Mouse (Mus musculus) midbrain, embryonic 10.5 days (tissue): ENCODE results near the gene Sult6b2. TPM values are rescaled to one million over a fixed set of nuclear protein-coding genes. Genes with fewer than 3 reads are reported as not detected.
A peak's percentile ranks its signal among the peaks of the same experiment; 100 is the strongest.

Experiments
- DNase-seq: peaks from one replicate; pipeline ENCODE4 v3.0.0-alpha.2; 2017; ENCODE audit warnings: low spot score
- H3K27ac ChIP-seq: fragments of 300-500 bp; sonication (generic); replicated peaks from 2 replicates; pipeline ENCODE4 v1.5.1; 2016; ENCODE audit warnings: mild to moderate bottlenecking
- H3K27me3 ChIP-seq: fragments of 300-500 bp; sonication (generic); 2 replicates; pipeline ENCODE4 v1.6.1; 2016; ENCODE audit warnings: low read depth, mild to moderate bottlenecking; ENCODE audit not compliant: poor library complexity, severe bottlenecking
- H3K36me3 ChIP-seq: fragments of 300-500 bp; sonication (generic); 2 replicates; pipeline ENCODE4 v1.6.1; 2016; ENCODE audit warnings: mild to moderate bottlenecking, moderate library complexity
- H3K4me1 ChIP-seq: fragments of 300-500 bp; sonication (generic); 2 replicates; pipeline ENCODE4 v1.6.1; 2016
- H3K4me3 ChIP-seq: fragments of 300-500 bp; sonication (generic); 2 replicates; pipeline ENCODE4 v1.5.1; 2016; ENCODE audit warnings: mild to moderate bottlenecking, moderate library complexity
- H3K9me3 ChIP-seq: fragments of 300-500 bp; sonication (generic); replicated peaks from 2 replicates; pipeline ENCODE4 v1.6.1; 2016; ENCODE audit warnings: mild to moderate bottlenecking
- WGBS: fragments of 180-500 bp; shearing (Covaris S2); methylation state at CpG from one replicate; pipeline ENCODE4 v1.1.7; 2016; 5-methylcytosine and 5-hydroxymethylcytosine counted together
- polyA plus RNA-seq: library from polyadenylated mRNA; unstranded; fragments of >200 nt; fragmentation: Nextera tagmentation; extraction: Ambion mirVana; gene quantifications from 2 replicates; pipeline ENCODE4 v1.2.1, GENCODE M21; 2016

Gene Sult6b2
- polyA plus RNA-seq, 1 experiment from 2014 or later = not detected

DNA sequence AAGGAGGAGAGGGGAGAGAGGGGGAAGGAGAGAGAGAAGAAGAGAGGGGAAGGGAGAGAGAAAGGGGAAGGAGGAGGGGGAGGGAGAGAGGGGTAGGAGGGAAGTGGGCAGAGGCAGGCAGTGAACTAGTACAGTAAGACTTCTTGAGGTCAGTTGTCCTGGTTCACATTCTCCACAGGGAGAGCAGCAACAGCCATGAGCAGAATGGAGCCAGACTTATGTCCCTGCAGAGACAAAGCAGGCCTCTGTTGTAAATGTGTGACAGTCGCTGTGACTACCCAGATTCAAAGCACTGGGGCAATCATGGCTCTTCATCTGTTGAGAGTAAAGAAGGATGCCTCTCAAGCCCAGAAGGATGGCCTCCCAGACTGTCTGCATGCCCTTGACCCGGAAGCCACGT, 27.4 kb upstream of the Sult6b2 start:
- H3K9me3 ChIP-seq = no peaks in the 10 kb centered on the region
- no peak for DNase-seq
- H3K36me3 ChIP-seq = peaks cover 4% of the 10 kb centered on the region; the same call in 1 of the 2 replicates
- 85% methylated on average over 3 of the region's 3 CpGs for WGBS
- H3K4me3 ChIP-seq = no peak overlapping the region
- no peaks in the 10 kb centered on the region for H3K27me3 ChIP-seq
- H3K4me1 ChIP-seq = peaks cover 10% of the 10 kb centered on the region
- H3K27ac ChIP-seq = no peak overlapping the region

DNA sequence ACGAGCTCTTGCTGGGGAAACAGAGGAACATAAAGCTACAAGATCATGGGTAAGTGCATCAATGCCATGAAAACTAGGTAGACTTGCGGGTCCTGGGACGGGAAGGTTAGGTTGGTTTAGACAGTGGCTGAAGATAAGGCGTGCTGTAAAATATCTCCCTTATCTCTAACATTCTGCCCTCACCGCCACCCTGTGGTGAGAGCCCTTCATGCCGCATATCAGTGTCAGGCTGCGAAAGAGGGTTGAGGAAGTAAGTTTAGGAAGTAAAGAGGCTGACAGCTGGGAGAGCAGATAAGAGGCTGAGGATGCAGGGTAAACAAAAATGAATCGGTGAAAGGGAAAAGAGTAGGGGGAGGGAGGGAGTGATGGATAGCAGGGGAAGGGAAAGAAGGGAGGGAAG, 26.9 kb upstream of the Sult6b2 start:
- no peak for DNase-seq
- 53% methylated on average over 8 of the region's 8 CpGs for WGBS

DNA sequence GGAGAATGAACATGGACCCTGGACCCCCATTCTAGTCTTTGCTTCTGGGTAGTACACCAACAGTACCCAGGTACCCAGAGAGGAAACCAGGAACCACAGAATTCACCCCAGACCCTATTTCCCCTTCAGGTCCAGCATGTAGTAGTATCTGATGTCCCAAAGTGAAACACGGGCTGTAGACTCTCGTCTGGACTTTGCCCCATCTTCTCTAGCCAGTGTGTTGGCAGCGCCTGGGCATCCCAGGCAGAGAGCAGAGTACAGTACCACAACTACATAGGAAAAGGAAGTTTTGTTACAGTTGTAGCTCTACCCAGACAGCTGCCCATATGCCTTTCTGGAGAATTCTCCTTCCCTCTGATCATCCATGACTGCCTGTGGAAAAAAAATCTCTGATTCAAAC, 25.9 kb upstream of the Sult6b2 start:
- Histone ChIP-seq H3K27me3 (no peaks in the 10 kb centered on the region), H3K4me3 (no peak overlapping the region), H3K9me3 (no peaks in the 10 kb centered on the region), H3K4me1 (0 out of 2 replicates have a peak, but pooled peaks cover 3% of the 10 kb centered on the region), H3K36me3 (peaks cover 4% of the 10 kb centered on the region; the same call in 1 of the 2 replicates), H3K27ac (no peak overlapping the region)
- 94% methylated on average over 3 of the region's 3 CpGs for WGBS
- no peak for DNase-seq

More for the DNA sequence above, 26.9 kb upstream of the Sult6b2 start:
- Histone ChIP-seq H3K4me3 (no peak overlapping the region), H3K9me3 (no peaks in the 10 kb centered on the region), H3K27me3 (no peaks in the 10 kb centered on the region), H3K4me1 (peaks cover 10% of the 10 kb centered on the region), H3K27ac (no peak overlapping the region), H3K36me3 (peaks cover 4% of the 10 kb centered on the region; the same call in 1 of the 2 replicates)

GRCm38 (mm10) chr6:142825449-142825848, 21.1 kb upstream of the Sult6b2 start:
- 92% methylated on average over 5 of the region's 5 CpGs for WGBS
- no peak for DNase-seq
- H3K9me3 ChIP-seq = no peaks in the 10 kb centered on the region
- no peak overlapping the region for H3K4me3 ChIP-seq
- H3K27me3 ChIP-seq = no peaks in the 10 kb centered on the region
- H3K27ac ChIP-seq = no peak overlapping the region
- no peaks in the 10 kb centered on the region for H3K4me1 ChIP-seq
- H3K36me3 ChIP-seq = peaks cover 4% of the 10 kb centered on the region; the same call in 1 of the 2 replicates

DNA sequence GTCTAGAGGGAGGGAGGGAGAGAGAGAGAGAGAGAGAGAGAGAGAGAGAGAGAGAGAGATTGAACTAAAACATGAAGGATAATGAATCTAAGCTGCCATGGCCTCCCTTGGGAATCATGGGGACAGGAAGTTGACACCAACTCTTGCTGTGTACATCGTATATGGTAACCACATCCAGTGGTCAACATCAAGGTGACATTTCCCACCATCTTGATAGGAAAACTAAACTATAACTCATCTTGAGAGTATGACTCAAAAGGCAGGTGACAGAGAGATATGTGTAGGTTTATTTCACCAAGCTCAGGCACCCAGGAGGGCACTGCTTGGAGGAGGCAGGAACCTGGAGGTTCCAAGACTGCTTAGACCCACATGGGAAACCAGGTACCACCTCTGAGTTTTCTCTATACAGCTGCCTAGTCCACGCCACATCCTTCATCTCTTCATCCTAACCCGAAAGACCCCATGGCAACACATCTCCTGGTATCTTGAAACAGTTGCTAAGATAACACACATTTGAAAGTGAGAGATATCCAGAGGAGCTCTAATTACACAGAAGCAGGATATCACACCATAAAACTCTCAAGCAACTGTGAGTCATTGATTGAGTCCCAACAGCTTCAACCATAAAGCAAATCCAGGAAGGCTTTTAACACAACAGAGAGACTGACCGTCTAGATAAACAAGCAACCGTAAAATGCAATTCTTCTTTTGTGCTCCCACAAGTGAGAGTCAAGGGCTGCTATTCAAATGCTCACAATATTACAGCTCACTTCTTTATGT, 18.9 kb upstream of the Sult6b2 start:
- H3K4me1 ChIP-seq = no peaks in the 10 kb centered on the region
- no peaks in the 10 kb centered on the region for H3K36me3 ChIP-seq
- no peak overlapping the region for H3K4me3 ChIP-seq
- H3K9me3 ChIP-seq = no peaks in the 10 kb centered on the region
- H3K27me3 ChIP-seq = no peaks in the 10 kb centered on the region
- WGBS = 84% methylated on average over 5 of the region's 5 CpGs
- DNase-seq = no peak
- H3K27ac ChIP-seq = no peak overlapping the region

- H3K4me3 ChIP-seq = no peak overlapping the region
- WGBS = 95% methylated on average over 10 of the region's 10 CpGs
- H3K27me3 ChIP-seq = no peaks in the 10 kb centered on the region
- DNase-seq = no peak
- peaks cover 12% of the 10 kb centered on the region for H3K4me1 ChIP-seq
- no peak overlapping the region for H3K27ac ChIP-seq
- no peaks in the 10 kb centered on the region for H3K9me3 ChIP-seq
- no peaks in the 10 kb centered on the region for H3K36me3 ChIP-seq
Measured at GRCm38 (mm10) chr6:142818306-142818705, 14.0 kb upstream of the Sult6b2 start.

GRCm38 (mm10) chr6:142815513-142815912, 11.2 kb upstream of the Sult6b2 start:
- no peak overlapping the region for H3K27ac ChIP-seq
- H3K4me1 ChIP-seq = peaks cover 21% of the 10 kb centered on the region
- DNase-seq = no peak
- no peaks in the 10 kb centered on the region; the same call in 1 of the 2 replicates for H3K27me3 ChIP-seq
- 79% methylated on average over 3 of the region's 3 CpGs for WGBS
- no peaks in the 10 kb centered on the region for H3K9me3 ChIP-seq
- H3K36me3 ChIP-seq = no peaks in the 10 kb centered on the region
- no peak overlapping the region for H3K4me3 ChIP-seq

GRCm38 (mm10) chr6:142814495-142814921, 10.2 kb upstream of the Sult6b2 start:
- H3K4me1 ChIP-seq = peaks cover 21% of the 10 kb centered on the region
- peak; percentile 87 for DNase-seq
- no peaks in the 10 kb centered on the region for H3K9me3 ChIP-seq
- no peaks in the 10 kb centered on the region for H3K36me3 ChIP-seq
- 5% methylated on average over 15 of the region's 15 CpGs for WGBS
- H3K27ac ChIP-seq = peak overlapping the region; percentile 78
- H3K4me3 ChIP-seq = peak overlapping the region; percentile 51
- H3K27me3 ChIP-seq = no peaks in the 10 kb centered on the region; the same call in 1 of the 2 replicates

DNA sequence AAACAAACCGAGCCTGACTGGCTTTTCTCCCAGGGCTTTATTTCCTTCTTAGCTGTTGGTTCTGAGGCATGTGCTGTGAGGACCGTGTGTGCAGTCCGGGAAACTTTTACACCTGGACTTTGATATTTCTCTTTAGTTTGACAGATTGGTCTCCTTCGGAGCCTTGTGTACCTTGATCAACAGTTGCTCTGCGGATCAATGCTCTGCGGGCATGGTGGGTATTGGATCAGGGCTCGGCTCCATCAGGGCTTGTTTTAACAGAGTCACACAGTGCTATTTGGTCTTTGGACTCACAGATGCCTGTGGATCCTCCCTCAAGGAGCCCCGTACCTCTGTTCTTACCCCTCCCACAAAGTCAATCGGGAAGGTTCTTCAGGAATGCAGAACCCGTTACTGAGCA, 9.7 kb upstream of the Sult6b2 start:
- H3K36me3 ChIP-seq = no peaks in the 10 kb centered on the region
- peak overlapping the region; percentile 51; the same call in 1 of the 2 replicates for H3K4me3 ChIP-seq

DNA sequence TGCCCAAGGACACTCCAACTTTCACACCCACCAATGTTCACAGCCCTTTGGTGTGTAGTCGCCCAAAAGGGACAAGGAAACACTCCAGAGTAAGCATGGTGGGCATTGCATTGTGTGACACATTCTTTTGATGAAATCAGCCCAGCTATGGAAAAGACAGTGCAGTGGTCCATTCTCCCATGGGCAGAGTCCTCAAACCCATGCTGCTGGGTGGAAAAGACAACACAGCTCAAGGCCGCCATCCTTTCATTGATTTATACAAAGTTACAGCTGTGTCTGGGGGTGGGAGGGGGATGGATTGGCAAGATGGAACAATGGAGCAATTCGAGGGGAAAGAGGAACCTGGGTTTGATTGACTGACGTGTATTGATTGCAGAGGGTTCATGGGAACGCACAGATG, 8.7 kb upstream of the Sult6b2 start:
- Histone ChIP-seq H3K27me3 (no peaks in the 10 kb centered on the region; the same call in 1 of the 2 replicates), H3K27ac (peak overlapping the region; percentile 46; the same call in 1 of the 2 replicates), H3K36me3 (no peaks in the 10 kb centered on the region), H3K9me3 (no peaks in the 10 kb centered on the region), H3K4me3 (no peak overlapping the region), H3K4me1 (peaks cover 21% of the 10 kb centered on the region)
- no peak for DNase-seq
- 72% methylated on average over 5 of the region's 5 CpGs for WGBS

More for the DNA sequence above, 9.7 kb upstream of the Sult6b2 start:
- Histone ChIP-seq H3K4me1 (peaks cover 21% of the 10 kb centered on the region), H3K27ac (peak overlapping the region; percentile 78), H3K9me3 (no peaks in the 10 kb centered on the region), H3K27me3 (no peaks in the 10 kb centered on the region; the same call in 1 of the 2 replicates)
- no peak for DNase-seq
- WGBS = 70% methylated on average over 10 of the region's 10 CpGs

DNA sequence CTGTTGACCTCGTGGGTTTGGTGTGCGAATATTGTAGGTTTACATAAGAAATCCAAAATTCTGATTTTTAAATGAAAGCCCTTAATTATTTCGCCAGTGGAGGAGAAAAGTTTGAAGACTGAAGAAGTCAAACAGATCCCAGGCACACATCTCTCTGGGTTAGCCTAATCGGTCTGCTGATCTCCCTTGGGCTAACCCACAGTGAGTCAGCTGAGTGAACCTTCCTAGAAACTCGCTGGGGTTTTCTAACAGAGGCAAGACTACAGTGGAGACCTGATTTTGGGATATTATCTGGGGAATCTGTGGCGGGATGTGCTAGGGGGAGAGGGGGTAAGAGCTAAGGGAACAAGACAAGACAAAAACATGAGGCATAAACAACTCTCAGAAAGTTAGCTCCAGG, 5.9 kb upstream of the Sult6b2 start:
- DNase-seq = no peak
- Histone ChIP-seq H3K27me3 (no peaks in the 10 kb centered on the region; the same call in 1 of the 2 replicates), H3K9me3 (no peaks in the 10 kb centered on the region), H3K36me3 (no peaks in the 10 kb centered on the region), H3K4me1 (peaks cover 21% of the 10 kb centered on the region), H3K4me3 (no peak overlapping the region), H3K27ac (no peak overlapping the region)
- 66% methylated on average over 6 of the region's 6 CpGs for WGBS

DNA sequence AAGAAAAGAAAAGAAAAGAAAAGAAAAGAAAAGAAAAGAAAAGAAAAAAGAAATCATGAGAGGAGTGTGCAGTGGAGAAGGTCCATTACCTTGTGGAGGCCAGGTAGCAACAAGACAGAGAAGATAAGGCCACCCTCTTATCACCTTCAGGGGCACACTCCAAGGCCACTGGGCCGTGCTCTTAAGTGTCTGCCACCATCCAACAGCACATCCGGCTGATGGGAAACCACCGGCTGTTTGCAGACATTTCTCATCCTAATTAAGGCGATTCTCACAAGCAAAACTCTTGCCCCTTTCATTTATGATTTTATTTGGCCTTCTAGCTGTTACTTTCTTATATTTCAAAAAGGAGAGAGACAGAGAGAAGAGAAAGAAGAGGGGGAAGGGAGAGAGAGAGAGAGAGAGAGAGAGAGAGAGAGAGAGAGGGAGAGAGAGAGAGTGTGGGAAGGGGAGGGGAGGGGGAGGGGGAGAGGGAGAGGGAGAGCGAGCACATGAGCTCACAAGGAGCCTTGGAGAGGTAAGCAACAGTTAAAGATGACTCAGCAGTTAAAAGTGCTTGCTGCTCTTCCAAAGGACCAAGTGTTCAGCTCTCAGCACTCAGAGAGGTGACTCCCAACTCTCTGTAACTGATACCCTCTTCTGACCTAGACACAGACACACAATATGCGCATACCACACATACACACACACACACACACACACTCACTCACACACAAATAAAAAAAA, 5.2 kb upstream of the Sult6b2 start:
- H3K4me3 ChIP-seq = no peak overlapping the region
- 65% methylated on average over 6 of the region's 6 CpGs for WGBS
- peaks cover 18% of the 10 kb centered on the region for H3K4me1 ChIP-seq
- H3K9me3 ChIP-seq = no peaks in the 10 kb centered on the region
- no peaks in the 10 kb centered on the region; the same call in 1 of the 2 replicates for H3K27me3 ChIP-seq
- no peak for DNase-seq
- no peaks in the 10 kb centered on the region for H3K36me3 ChIP-seq
- no peak overlapping the region for H3K27ac ChIP-seq

DNA sequence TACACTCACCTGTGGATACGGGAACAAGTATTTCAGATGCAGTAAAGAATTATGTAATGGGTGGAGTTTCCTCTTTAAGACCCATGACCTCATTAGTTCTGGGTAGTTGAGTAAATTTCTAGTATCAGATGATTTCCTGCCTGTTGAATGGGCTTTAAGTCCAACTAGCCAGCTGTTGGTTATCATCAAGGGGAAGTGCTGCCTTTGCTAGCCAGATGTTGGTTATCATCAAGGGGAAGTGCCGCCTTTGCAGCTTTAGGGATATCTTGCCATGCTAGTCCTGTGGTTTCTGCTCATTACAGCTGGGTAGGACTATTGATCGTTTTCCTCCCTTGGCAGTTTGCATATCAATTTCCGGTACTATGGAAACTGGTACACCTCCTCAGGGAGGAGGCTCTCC, 2.0 kb upstream of the Sult6b2 start:
- no peak for DNase-seq
- H3K36me3 ChIP-seq = no peaks in the 10 kb centered on the region
- peaks cover 11% of the 10 kb centered on the region for H3K4me1 ChIP-seq
- H3K9me3 ChIP-seq = no peaks in the 10 kb centered on the region
- H3K4me3 ChIP-seq = no peak overlapping the region
- 84% methylated on average over 4 of the region's 4 CpGs for WGBS
- no peaks in the 10 kb centered on the region; the same call in 1 of the 2 replicates for H3K27me3 ChIP-seq
- no peak overlapping the region for H3K27ac ChIP-seq
